Mouse (Mus musculus) intestine, postnatal 0 days (tissue): ENCODE data around the gene Gabrr1. TPM values are rescaled to one million over a fixed set of nuclear protein-coding genes. Genes with fewer than 3 reads are reported as not detected.

Experiments
- ATAC-seq: fragments of 200-750 bp; cut with Nextera tagmentation; 2 replicates; pipeline ENCODE4 v1.8.0; 2017; ENCODE audit warnings: mild to moderate bottlenecking, moderate TSS enrichment, moderate library complexity
- H3K27ac ChIP-seq: fragments of 300-500 bp; sonication (generic); 2 replicates; pipeline ENCODE4 v1.5.1; 2014; ENCODE audit warnings: mild to moderate bottlenecking, low read depth, low read length, moderate library complexity
- H3K27me3 ChIP-seq: fragments of 300-500 bp; sonication (generic); replicated peaks from 2 replicates; pipeline ENCODE4 v1.6.1; 2014; ENCODE audit warnings: low read length, mixed read lengths; ENCODE audit not compliant: control insufficient read depth, insufficient read depth
- H3K36me3 ChIP-seq: fragments of 300-500 bp; sonication (generic); 2 replicates; pipeline ENCODE4 v1.6.1; 2014; ENCODE audit warnings: mild to moderate bottlenecking, moderate library complexity; ENCODE audit not compliant: control insufficient read depth, insufficient read depth
- H3K4me1 ChIP-seq: fragments of 300-500 bp; sonication (generic); replicated peaks from 2 replicates; pipeline ENCODE4 v1.6.1; 2014; ENCODE audit warnings: antibody characterized with exemption, low read length, mixed read lengths; ENCODE audit not compliant: control insufficient read depth, insufficient read depth
- H3K4me2 ChIP-seq: fragments of 300-500 bp; sonication (generic); replicated peaks from 2 replicates; pipeline ENCODE4 v1.6.1; 2014; ENCODE audit warnings: low read depth, mild to moderate bottlenecking, moderate library complexity
- H3K4me3 ChIP-seq: fragments of 300-500 bp; sonication (generic); 2 replicates; pipeline ENCODE4 v1.5.1; 2014; ENCODE audit warnings: low read depth, low read length
- H3K9ac ChIP-seq: fragments of 300-500 bp; sonication (generic); 2 replicates; pipeline ENCODE4 v1.6.1; 2014; ENCODE audit warnings: mild to moderate bottlenecking, low read depth, low read length
- H3K9me3 ChIP-seq: fragments of 300-500 bp; sonication (generic); 2 replicates; pipeline ENCODE4 v1.6.1; 2016; ENCODE audit warnings: mixed run types; ENCODE audit not compliant: control insufficient read depth
- CTCF ChIP-seq: sonication (generic); IDR thresholded peaks from 2 replicates; pipeline ENCODE4 v1.5.1; 2016; ENCODE audit warnings: low read depth, mild to moderate bottlenecking, control low read depth, antibody characterized with exemption, moderate library complexity
- WGBS: fragments of 180-500 bp; shearing (Covaris S2); extraction: QIAGEN DNeasy Blood & Tissue Kit; methylation state at CpG from one replicate; pipeline ENCODE4 v1.1.7; 2014; 5-methylcytosine and 5-hydroxymethylcytosine counted together
- polyA plus RNA-seq: library from polyadenylated mRNA; unstranded; fragments of >200 nt; fragmentation: Nextera tagmentation; extraction: Ambion mirVana; gene quantifications from 2 replicates; pipeline ENCODE4 v1.2.1, GENCODE M21; 2015

The Gabrr1 gene
- polyA plus RNA-seq, 1 experiment from 2014 or later: 0.20 TPM

DNA sequence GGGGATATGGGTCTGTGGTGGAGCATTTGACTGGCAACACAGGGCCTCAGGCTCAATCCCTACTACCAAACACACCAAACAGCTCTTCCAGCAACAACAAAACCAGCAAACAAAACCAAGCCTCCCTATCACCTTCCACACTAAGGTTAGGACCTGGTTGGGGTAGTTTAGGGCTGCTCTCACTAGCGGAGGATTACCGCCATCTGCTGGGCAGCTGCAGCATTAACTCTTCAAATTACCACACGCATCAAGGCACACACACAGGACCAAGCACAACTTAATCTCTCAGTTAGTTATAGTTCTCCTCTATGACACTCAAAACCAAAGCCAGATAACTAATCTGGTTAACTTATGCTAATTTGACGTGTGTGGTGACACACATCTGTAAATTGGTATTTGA lies 72.4 kb downstream of the Gabrr1 start:
- Histone ChIP-seq H3K4me2 (no peak overlapping the region), H3K9ac (no peak overlapping the region), H3K4me1 (no peaks in the 10 kb centered on the region), H3K27ac (no peak overlapping the region), H3K4me3 (no peak overlapping the region), H3K9me3 (no peaks in the 10 kb centered on the region), H3K36me3 (no peaks in the 10 kb centered on the region), H3K27me3 (no peaks in the 10 kb centered on the region)
- WGBS: 9% methylated on average over 4 of the region's 4 CpGs
- peak; percentile 85 for TF ChIP-seq CTCF
- no peak for ATAC-seq

- Histone ChIP-seq H3K4me3 (no peak overlapping the region), H3K4me2 (no peak overlapping the region), H3K4me1 (no peaks in the 10 kb centered on the region), H3K9ac (no peak overlapping the region), H3K27me3 (no peaks in the 10 kb centered on the region), H3K27ac (no peak overlapping the region), H3K9me3 (peaks cover 4% of the 10 kb centered on the region; the same call in 1 of the 2 replicates), H3K36me3 (no peaks in the 10 kb centered on the region)
- no peak for TF ChIP-seq CTCF
- no peak for ATAC-seq
- WGBS: 63% methylated on average over 2 of the region's 2 CpGs
Measured at GRCm38 (mm10) chr4:33207551-33207950, 75.2 kb downstream of the Gabrr1 start.

DNA sequence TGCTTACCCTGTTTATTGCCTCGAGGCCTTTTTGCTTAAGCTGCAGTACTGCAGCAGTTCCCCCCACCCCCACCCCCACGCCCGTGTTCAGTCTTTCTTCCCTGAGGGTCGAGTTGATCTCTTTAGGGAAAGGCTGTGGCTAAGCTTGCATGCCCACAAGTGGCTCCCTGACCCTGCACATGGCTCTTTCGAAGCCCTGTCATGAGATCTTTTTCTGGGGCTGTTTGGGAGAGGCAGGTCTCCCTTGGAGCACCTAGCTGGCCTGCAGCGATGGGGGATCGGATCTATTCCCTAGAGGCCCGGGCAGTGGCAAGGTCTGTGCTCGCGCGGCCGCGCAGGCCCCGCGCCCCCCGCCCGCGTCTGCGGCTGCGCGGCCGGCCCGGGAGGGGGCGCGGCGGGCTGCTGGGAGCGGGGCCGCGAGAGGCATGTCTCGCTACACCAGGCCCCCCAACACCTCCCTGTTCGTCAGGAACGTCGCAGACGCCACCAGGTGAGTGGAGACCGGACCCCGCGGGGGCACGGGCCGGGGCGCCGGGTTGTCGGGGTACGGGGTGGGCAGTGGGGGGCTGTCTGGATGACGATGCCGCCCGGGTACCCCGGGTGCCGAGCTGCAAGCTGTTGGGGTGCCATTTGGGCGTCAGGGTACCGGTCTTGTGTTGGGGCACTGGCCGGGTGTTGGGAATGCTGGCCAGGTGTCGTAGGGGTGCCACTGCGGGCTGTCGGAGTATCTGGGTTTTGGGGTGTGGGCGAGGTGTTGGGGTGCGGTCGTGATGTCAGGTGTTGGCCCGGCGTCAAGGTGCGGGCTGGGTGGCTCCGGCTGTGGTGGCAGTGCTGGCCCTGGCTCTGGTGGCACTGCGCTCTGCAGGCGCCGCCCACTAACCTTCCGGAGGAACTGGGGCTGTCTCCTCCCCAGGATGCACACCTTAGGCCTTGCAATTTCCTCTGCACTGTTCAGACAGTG lies 76.8 kb downstream of the Gabrr1 start, which contains the start of gene Srsf12:
Srsf12 (plus strand) TSS at position 111 of the 961 bp plus-strand sequence.
- TF ChIP-seq CTCF: peak; percentile 49

More for the DNA sequence above, 76.8 kb downstream of the Gabrr1 start, which contains the start of gene Srsf12:
- Histone ChIP-seq H3K4me3 (peak within 1 kb of the TSS; percentile 53), H3K4me2 (peak within 1 kb of the TSS; percentile 98), H3K4me1 (no peaks in the 10 kb centered on the region), H3K27me3 (no peaks in the 10 kb centered on the region), H3K36me3 (no peaks in the 10 kb centered on the region), H3K9me3 (peaks cover 5% of the 10 kb centered on the region; the same call in 1 of the 2 replicates), H3K27ac (no peak within 1 kb of the TSS), H3K9ac (peak within 1 kb of the TSS; percentile 63)
- peak; percentile 49; the same call in 1 of the 2 replicates for ATAC-seq
- 2% methylated on average over 56 of the region's 65 CpGs for WGBS

Other genes starting within 250 kb of the Gabrr1 start
- gene Ankrd6, start 181.7 kb upstream of the Gabrr1 start, polyA plus RNA-seq: 1.3 and 1.6 TPM in 2 replicates
- 51.9 and 56.4 TPM in 2 replicates for gene Rragd, start 149.5 kb upstream of the Gabrr1 start, polyA plus RNA-seq
- gene Ube2j1, start 101.1 kb upstream of the Gabrr1 start, polyA plus RNA-seq: 33.3 and 36.8 TPM in 2 replicates
- gene Gabrr2, start 69.5 kb upstream of the Gabrr1 start, polyA plus RNA-seq: 0.07 TPM in 1 of 2 replicates, not detected in the other
- 1.8 and 1.9 TPM in 2 replicates for gene Pm20d2, start 57.2 kb downstream of the Gabrr1 start, polyA plus RNA-seq
- 1.5 and 2.0 TPM in 2 replicates for gene Srsf12, start 76.5 kb downstream of the Gabrr1 start, polyA plus RNA-seq
- 113 and 131 TPM in 2 replicates for gene Pnrc1, start 157.6 kb downstream of the Gabrr1 start, polyA plus RNA-seq
- 7.7 and 10.0 TPM in 2 replicates for gene Rngtt, start 177.8 kb downstream of the Gabrr1 start, polyA plus RNA-seq